Mouse (Mus musculus) left cerebral cortex, adult 11 months (tissue): ENCODE results near the gene Mul1.
A peak's percentile ranks its signal among the peaks of the same experiment; 100 is the strongest.

ENCODE experiments used
- DNase-seq: peaks from one replicate; pipeline ENCODE4 v3.0.0; 2022; ENCODE audit warnings: low spot score

Gene Mul1

DNA sequence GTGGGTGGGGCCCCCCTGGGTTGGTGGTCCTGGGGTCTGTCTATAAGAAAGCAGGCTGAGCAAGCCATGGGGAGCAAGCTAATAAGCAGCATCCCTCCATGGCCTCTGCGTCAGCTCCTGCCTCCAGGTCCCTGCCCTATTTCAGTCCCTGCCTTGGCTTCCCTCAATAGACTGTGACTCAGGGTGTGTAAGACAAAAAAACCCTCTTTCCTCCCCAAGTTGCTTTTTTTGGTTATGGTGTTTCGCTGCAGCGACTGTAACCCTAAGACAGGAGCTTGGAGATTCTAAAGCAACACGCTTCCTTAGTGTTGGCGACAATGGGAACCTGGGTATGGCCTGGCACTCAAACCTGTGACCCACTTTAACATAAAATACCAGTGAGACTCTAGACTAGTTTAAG is 27.0 kb downstream of the Mul1 start:
- no peak for DNase-seq

DNA sequence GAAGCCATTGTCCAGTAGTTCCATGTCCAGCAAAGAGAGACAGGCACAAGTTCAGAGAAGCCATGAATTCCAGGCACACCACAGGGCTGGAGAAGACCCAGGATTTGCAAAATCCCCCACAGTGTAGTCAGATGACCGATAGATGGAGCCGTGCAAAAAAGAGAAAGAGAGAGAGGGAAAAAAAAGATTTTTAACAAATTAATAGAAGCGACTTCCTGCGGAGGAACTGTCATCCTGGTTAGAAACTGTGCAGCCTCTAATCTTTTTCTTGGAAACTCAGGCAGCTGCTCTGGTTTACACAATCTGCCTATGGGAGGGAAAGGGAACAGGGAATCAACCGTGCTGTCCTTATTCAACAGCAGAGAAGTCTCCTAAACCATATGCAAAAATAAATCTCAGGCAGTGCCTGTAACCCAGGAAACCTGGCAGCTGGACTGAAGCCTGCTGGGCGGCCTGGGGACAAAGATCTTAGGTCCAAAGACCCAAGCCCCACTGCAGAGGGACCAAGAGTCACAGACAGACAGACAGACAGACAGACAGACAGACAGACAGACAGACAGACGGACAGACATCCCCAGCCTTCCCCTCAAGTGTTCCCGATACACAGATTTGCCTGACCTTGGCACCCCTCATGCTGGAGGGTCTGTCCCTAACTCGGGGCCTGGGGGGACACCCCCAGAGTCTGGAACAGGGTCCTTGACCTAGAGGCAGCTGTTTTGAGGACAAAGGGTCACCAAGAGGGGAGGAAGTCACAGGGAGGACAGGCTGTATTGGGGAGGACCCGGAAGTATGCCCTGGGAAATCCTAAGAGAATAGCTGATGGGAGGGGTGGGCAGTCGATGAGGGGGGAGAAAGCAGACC is 28.7 kb downstream of the Mul1 start:
- DNase-seq = no peak

DNA sequence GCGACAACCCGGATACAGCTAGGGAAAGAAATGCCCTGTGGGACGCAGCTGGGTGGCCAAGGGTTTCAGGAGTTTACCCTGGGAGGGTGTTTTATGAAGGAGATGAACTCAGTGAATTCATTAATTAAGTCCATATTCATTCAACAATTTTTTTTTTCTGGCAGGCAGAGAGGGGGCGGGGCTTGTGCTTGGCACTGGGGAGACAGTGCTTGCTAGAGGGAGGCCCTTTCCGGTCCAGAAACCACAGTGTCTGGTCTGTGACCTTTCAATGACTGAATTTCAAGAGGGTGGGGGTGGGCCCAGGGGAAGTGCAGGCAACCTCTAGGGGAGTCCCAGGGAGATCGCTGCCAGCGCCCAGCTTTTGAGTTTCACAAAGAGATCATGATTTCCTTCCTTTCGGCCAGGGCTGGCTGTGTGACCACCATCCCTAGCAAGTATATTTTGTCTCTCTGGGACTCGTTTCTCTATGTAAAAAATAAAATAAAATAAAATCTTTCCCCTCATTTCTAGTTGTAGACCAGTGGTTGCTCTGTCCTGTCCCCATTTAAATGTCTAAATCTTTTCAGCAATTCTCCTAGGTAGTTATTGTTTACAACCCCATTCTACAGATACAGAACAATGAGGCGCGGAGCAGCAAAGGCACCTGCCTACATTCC is 29.5 kb downstream of the Mul1 start:
- DNase-seq = no peak

DNA sequence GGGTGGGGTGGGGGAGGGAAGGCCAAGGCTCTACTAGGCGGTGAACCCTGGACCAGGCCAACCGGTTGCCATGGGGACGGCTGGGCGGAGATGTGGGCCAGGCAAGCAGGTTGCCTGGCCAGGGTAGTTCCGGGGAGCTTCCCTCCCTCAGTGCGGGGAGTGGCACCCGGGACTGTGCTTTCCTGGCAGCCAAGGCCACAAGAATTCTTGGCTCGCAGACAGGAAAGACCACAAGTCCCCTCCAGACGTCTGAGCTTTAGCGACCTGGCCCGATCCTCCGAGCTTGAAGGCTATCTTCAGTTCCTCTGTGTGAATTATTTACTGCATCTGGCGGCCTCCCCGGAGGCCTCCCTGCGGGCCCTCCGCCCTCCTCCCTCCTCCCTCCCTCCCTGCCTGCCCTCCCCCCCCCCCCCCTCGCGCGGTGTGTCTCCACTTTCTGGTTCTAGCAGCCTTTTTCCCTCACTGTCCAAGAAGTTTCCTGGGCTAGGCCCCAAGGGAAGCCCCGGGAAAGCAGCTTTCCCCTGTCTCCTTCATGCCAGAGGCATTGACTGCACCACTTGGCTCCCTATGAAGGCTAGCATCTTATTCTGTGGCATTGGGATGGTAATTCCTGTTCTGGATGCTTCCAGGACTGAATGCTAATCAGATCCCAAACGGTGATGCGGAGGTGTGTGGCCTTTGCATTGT is 30.3 kb downstream of the Mul1 start:
- no peak for DNase-seq

DNA sequence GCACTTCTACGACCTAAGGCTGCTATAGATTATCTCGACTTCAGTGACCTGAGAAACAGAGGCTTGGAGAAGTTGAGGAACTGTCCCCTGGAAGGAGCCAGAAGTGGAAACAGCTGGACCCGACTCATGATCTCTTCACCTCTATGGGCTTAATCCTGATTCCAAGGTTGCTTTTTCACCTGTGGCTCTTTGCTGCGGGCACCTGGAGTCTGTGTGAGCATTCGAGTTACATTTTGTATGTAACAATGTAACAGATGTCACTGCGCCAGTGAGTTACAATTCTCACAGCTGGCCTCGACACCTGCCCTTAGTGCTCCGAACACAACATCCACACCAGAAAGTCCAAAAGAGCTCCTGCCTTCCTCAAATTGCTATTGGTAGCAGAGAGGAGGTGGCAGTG is 31.0 kb downstream of the Mul1 start:
- no peak for DNase-seq

DNA sequence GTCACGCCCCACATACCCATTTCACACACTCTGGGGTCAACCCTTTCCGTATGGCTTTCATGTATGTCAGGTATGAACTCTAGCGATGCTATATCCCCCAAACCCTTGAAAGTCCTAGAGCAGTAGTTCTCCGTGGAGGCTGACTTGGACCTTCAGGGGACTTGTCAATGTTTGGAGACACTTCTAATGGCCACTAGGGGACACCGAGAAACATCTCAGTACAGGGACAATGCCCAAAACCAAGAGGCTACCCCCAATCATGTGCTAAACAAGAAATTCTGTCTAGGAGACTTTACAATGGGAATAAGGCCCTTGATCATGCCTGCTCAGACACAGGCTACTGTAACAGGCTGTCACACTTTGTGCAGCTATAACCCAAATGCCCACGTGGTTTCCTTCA is 32.2 kb downstream of the Mul1 start:
- DNase-seq = no peak

DNA sequence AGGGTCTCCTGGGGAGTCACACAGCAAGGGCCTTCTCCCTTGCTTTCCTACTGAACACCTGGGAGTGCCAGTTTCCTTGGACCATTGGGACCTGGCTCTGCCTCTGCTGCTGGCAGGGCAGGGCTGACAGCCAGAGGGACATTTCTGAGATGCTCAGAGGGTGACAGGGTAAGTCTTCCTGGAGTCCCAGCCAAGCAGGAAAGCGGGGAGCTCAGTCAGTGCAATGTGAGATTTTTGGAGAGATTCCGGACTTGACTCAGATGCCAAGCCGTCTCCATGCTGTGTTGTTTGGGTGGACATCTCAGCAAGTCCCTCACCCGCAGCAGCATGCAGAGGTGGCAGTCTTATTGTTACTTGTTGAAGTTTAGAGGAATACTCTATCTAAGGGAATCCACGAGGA is 33.0 kb downstream of the Mul1 start:
- DNase-seq = no peak

DNA sequence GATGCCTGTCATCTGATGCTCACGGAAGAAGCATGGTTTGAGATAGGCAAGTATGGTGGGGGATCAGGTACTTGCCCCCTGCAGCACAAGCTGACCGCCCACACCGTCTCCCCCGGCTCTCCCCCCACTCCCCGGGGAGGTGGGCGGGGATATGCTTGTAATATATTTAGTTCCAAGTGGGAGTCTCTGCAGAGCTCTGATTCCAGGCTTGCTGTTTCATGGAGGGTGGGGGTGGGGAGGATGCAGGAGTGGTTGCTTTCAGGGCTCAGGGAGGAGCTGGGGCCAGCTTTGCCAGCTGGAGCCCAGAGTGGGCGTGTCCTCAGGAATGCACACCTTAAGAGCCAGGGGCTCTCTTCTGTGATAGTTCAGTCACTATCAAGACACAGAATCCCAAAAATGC is 34.6 kb downstream of the Mul1 start:
- no peak for DNase-seq

DNA sequence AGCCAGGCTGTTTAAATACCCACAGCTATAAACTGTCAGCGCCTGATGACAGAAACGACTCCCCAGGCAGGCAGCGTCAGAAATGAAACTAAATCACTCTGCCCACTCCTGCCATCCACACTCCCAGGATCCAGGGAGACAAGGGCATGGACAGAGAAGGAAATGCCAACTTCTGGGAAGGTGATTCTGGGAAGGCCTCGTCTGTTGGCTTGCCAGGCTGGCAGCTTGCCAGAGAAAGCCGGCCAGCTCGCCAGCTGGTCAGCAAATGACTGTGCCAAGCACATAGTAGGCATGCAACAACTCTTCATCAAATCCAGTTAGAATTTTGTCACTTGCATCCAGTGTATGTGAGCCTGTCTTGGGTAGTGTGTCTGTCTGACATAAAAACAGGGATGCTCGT is 36.8 kb downstream of the Mul1 start:
- DNase-seq = no peak

DNA sequence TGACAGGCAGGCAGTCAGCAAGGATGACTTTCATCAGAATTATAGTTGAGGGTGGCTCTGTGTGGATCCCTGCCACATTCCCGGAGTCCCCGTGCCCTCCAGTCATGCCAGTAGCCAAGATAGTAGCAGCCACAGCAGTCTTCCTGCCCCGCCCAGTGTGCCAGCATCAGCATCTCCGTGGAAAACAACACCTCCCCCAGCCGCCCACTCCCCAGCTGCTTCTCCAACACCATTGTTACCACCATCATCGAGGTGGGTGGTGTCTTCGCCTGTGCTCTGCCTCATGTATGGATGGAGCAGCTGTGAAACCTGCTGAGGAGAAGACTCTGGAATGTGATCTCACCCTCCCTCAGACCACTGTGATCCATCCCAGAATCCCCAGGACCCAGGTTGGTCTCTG is 45.1 kb downstream of the Mul1 start:
- DNase-seq = peak; percentile 79

DNA sequence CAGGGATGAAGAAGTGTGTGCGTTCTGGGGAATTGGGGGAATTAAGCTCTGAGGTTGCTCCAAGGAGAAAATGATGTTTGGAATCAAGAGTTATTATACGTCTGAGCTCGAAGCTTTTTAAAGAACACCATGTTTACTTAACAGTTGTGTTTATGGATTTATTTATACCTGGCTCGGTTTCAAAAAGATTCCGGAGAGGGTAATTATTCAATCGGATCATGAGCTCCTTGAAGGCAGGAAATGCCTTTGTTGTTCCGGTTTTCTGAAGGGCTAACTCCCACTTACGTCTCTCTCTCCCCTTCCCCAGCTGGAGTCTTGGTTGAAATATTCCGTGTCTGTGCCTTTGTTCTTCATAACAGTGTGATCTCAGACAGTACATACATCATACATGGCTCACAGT is 46.5 kb downstream of the Mul1 start:
- DNase-seq = no peak

DNA sequence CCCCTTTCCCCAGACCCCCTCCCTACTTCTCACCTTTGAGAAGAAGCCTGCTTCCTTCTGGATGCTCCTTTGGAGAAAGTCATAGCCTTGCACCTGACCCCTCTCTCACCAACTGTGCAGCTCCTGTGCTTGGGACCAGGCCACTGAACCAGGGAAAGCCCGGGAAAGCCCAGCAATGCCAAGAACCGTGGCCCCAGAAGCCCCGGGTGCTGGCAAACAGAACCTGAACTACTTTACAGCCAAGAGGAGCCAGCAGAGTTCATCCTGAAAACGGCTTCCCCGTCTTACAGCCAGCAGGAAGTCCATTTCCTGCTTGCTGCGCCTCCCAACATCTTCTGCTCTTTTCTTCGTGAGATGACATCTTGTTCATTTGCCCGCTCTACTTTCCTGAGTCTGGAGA is 48.2 kb downstream of the Mul1 start:
- DNase-seq = no peak

DNA sequence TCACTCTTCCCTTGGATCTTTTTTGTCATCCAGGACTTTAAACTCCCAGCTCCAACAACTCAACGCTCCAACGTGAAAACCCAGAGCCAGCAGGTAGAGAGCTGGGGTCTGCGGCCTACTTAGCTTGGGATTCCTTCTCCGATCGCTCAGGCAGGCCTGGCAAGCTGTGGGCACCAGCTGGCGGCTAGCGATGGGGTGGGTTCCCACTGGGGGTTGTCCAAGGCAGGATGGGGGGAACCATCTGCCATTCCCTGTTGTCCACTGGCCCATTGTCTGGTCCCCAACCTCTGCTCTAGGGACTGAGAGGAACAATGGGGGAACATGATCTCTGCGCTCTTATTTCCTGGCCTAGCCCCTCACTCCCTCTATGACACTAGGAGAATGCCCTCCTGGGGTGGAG is 53.8 kb downstream of the Mul1 start:
- no peak for DNase-seq

DNA sequence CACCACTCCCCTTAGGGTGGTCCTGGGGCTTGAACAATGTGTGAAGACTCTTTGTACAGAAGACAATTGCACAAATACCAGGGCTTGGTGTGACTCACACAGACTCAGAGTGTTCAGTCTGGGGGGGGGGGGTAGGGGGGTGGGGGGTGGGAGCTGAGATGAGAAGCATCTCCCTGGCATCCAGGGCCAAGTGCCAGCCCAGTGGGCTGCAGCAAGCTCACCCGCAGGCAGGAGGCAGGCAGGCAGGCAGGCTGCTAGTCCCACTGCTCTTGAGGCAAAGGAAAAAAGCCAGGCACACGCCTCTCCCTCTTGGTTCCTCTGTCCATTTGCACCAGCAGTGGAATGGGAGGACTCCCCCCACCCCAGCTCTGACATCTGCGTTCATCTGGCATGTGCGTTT is 56.6 kb downstream of the Mul1 start:
- DNase-seq = no peak
